Comparison of ENCODE assay signal across 26 mouse cellular contexts in genomic region chr6:129204838-129205237, GRCm38 (mm10). TPM values are rescaled to one million over a fixed set of nuclear protein-coding genes. Genes with fewer than 3 reads are reported as not detected.
A peak's percentile ranks its signal among the peaks of the same experiment; 100 is the strongest.
DNase-seq lines count a peak whose midpoint lies in the region; ATAC-seq and TF ChIP-seq lines count a peak whose summit lies in the region.
"Had no signal": no experiment of that assay in that cellular context is flagged by ENCODE, and none has a peak within 500 bp of the region (broad histone marks: within the 10 kb centered on the region; RNA-seq: fewer than 3 reads in every experiment).

No protein-coding gene starts in this region.

- H3K9ac ChIP-seq in stomach, embryonic 15.5 days = no peak overlapping the region
- H3K9ac ChIP-seq in stomach, postnatal 0 days (ENCODE audit: low read length) = no peak overlapping the region
- H3K9ac ChIP-seq in intestine, embryonic 14.5 days (ENCODE audit: low read length) = no peak overlapping the region
- no peak overlapping the region for H3K9ac ChIP-seq in intestine, embryonic 16.5 days (ENCODE audit: low read depth, low read length)
- H3K9ac ChIP-seq: embryonic facial prominence, embryonic 13.5 days; embryonic facial prominence, embryonic 15.5 days; forebrain, embryonic 12.5 days; forebrain, postnatal 0 days had no signal

- no peaks in the 10 kb centered on the region for H3K4me1 ChIP-seq in stomach, embryonic 15.5 days
- no peaks in the 10 kb centered on the region for H3K4me1 ChIP-seq in stomach, postnatal 0 days (replicated peaks; ENCODE audit: control insufficient read depth, insufficient read depth)
- no peaks in the 10 kb centered on the region for H3K4me1 ChIP-seq in intestine, embryonic 14.5 days (replicated peaks; ENCODE audit: control insufficient read depth, insufficient read depth, low read length)
- no peaks in the 10 kb centered on the region for H3K4me1 ChIP-seq in intestine, embryonic 16.5 days (ENCODE audit: control insufficient read depth, insufficient read depth, low read length)
- peaks cover 6% of the 10 kb centered on the region; the same call in 1 of the 2 replicates for H3K4me1 ChIP-seq in small intestine, adult 2 months (ENCODE audit: control insufficient read depth, insufficient read depth, insufficient read length, low read length)
- H3K4me1 ChIP-seq: embryonic facial prominence, embryonic 13.5 days; embryonic facial prominence, embryonic 15.5 days; forebrain, embryonic 10.5 days; forebrain, embryonic 12.5 days had no signal

- no peaks in the 10 kb centered on the region for H3K9me3 ChIP-seq in stomach, embryonic 15.5 days
- H3K9me3 ChIP-seq in stomach, postnatal 0 days (ENCODE audit: control insufficient read depth, low read length) = no peaks in the 10 kb centered on the region
- H3K9me3 ChIP-seq in intestine, embryonic 14.5 days (ENCODE audit: control insufficient read depth, low read length) = no peaks in the 10 kb centered on the region
- H3K9me3 ChIP-seq in intestine, embryonic 16.5 days (ENCODE audit: control insufficient read depth, low read length) = no peaks in the 10 kb centered on the region
- H3K9me3 ChIP-seq: embryonic facial prominence, embryonic 13.5 days; embryonic facial prominence, embryonic 15.5 days; forebrain, embryonic 12.5 days had no signal

- no peak overlapping the region for H3K4me3 ChIP-seq in stomach, embryonic 15.5 days (replicated peaks)
- no peak overlapping the region for H3K4me3 ChIP-seq in stomach, postnatal 0 days (ENCODE audit: low read depth, low read length)
- H3K4me3 ChIP-seq in intestine, embryonic 14.5 days (ENCODE audit: low read depth, low read length) = no peak overlapping the region
- no peak overlapping the region for H3K4me3 ChIP-seq in intestine, embryonic 16.5 days (ENCODE audit: low read length)
- no peak overlapping the region for H3K4me3 ChIP-seq in small intestine, adult 2 months (ENCODE audit: low read depth, low read length)
- H3K4me3 ChIP-seq: embryonic facial prominence, embryonic 13.5 days; embryonic facial prominence, embryonic 15.5 days; erythroblast, embryonic 14.5 days; forebrain, embryonic 10.5 days; forebrain, embryonic 12.5 days had no signal

- DNase-seq in stomach, postnatal 0 days (ENCODE audit: low spot score) = no peak
- DNase-seq in intestine, embryonic 14.5 days (ENCODE audit: low spot score) = no peak
- DNase-seq in left cerebral cortex, postnatal 14 days (ENCODE audit: low spot score in 2 of 2) = no peak
- DNase-seq in B cell, adult 2 months = no peak
- no peak for DNase-seq in lung, postnatal 36 days
- DNase-seq: adrenal gland, adult 2 months; adrenal gland, postnatal 10 days; adrenal gland, postnatal 25 days; cerebellum, adult 11 months; cerebellum, adult 18-20 months; cerebellum, adult 8-10 months; cerebellum, adult 9-11 months; cerebellum, postnatal 14 days; cerebellum, postnatal 36 days; embryo, embryonic 11 days; forebrain, postnatal 0 days had no signal

- H3K27me3 ChIP-seq in stomach, embryonic 15.5 days (replicated peaks) = no peaks in the 10 kb centered on the region
- no peaks in the 10 kb centered on the region for H3K27me3 ChIP-seq in stomach, postnatal 0 days (ENCODE audit: control insufficient read depth, insufficient read depth, low read length)
- H3K27me3 ChIP-seq in intestine, embryonic 14.5 days (replicated peaks; ENCODE audit: control insufficient read depth, insufficient read depth, low read length) = no peaks in the 10 kb centered on the region
- no peaks in the 10 kb centered on the region for H3K27me3 ChIP-seq in intestine, embryonic 16.5 days (replicated peaks; ENCODE audit: control insufficient read depth, insufficient read depth, low read length)
- no peaks in the 10 kb centered on the region for H3K27me3 ChIP-seq in small intestine, adult 2 months (ENCODE audit: control insufficient read depth, insufficient read depth, low read length)
- H3K27me3 ChIP-seq: embryonic facial prominence, embryonic 13.5 days; embryonic facial prominence, embryonic 15.5 days; forebrain, embryonic 12.5 days had no signal

- H3K27ac ChIP-seq in stomach, embryonic 15.5 days = no peak overlapping the region
- no peak overlapping the region for H3K27ac ChIP-seq in stomach, postnatal 0 days (replicated peaks)
- H3K27ac ChIP-seq in intestine, embryonic 14.5 days (ENCODE audit: low read depth) = no peak overlapping the region
- no peak overlapping the region for H3K27ac ChIP-seq in intestine, embryonic 16.5 days (ENCODE audit: low read length)
- peak overlapping the region; percentile 98; the same call in 1 of the 2 replicates for H3K27ac ChIP-seq in small intestine, adult 2 months (ENCODE audit: insufficient read depth, low read depth, low read length)
- H3K27ac ChIP-seq: embryonic facial prominence, embryonic 13.5 days; embryonic facial prominence, embryonic 15.5 days; forebrain, embryonic 10.5 days; forebrain, embryonic 12.5 days had no signal

- H3K36me3 ChIP-seq in stomach, embryonic 15.5 days = no peaks in the 10 kb centered on the region
- no peaks in the 10 kb centered on the region for H3K36me3 ChIP-seq in stomach, postnatal 0 days (ENCODE audit: control insufficient read depth, insufficient read depth, low read length)
- H3K36me3 ChIP-seq in intestine, embryonic 14.5 days (ENCODE audit: control insufficient read depth, insufficient read depth, low read length) = no peaks in the 10 kb centered on the region
- H3K36me3 ChIP-seq in intestine, embryonic 16.5 days (ENCODE audit: control insufficient read depth, insufficient read depth, low read length) = no peaks in the 10 kb centered on the region
- H3K36me3 ChIP-seq in small intestine, adult 2 months (ENCODE audit: control insufficient read depth, insufficient read depth, low read length) = no peaks in the 10 kb centered on the region
- H3K36me3 ChIP-seq: embryonic facial prominence, embryonic 13.5 days; embryonic facial prominence, embryonic 15.5 days; forebrain, embryonic 10.5 days; forebrain, embryonic 12.5 days had no signal

- intact Hi-C loops in left cerebral cortex, postnatal 14 days (cut with DNase I) = no loop called here

- WGBS in stomach, embryonic 15.5 days = 79% methylated on average over 3 of the region's 3 CpGs
- WGBS in stomach, postnatal 0 days = 73% methylated on average over 3 of the region's 3 CpGs
- 68% methylated on average over 3 of the region's 3 CpGs for WGBS in intestine, embryonic 14.5 days
- WGBS in intestine, embryonic 16.5 days = 71% methylated on average over 3 of the region's 3 CpGs
- WGBS in small intestine, adult 2 months = 23% methylated on average over 3 of the region's 3 CpGs

- TF ChIP-seq POLR2A in small intestine, adult 2 months (IDR thresholded peaks at IDR 0.05; ENCODE audit: low read depth, low read length) = no peak

- no peak overlapping the region for H3K4me2 ChIP-seq in stomach, embryonic 15.5 days
- H3K4me2 ChIP-seq in stomach, postnatal 0 days (replicated peaks; ENCODE audit: low read depth) = no peak overlapping the region
- H3K4me2 ChIP-seq in intestine, embryonic 14.5 days (ENCODE audit: low read length) = no peak overlapping the region
- no peak overlapping the region for H3K4me2 ChIP-seq in intestine, embryonic 16.5 days (ENCODE audit: low read depth, low read length)
- H3K4me2 ChIP-seq: embryonic facial prominence, embryonic 13.5 days; embryonic facial prominence, embryonic 15.5 days; forebrain, embryonic 12.5 days had no signal

- peak; percentile 31; the same call in 1 of the 2 replicates for ATAC-seq in stomach, embryonic 15.5 days (ENCODE audit: insufficient read depth, low FRiP score, low read depth)
- ATAC-seq in stomach, postnatal 0 days (ENCODE audit: low FRiP score, low TSS enrichment) = no peak
- ATAC-seq in intestine, embryonic 14.5 days (replicated peaks; ENCODE audit: low FRiP score, low TSS enrichment, low read depth) = 0 out of 2 replicates have a peak, but pooled peaks have one; percentile 32
- peak; percentile 81 for ATAC-seq in intestine, embryonic 16.5 days
- ATAC-seq: forebrain, embryonic 14.5 days; forebrain, postnatal 0 days had no signal

- TF ChIP-seq EP300 in stomach, postnatal 0 days (optimal IDR thresholded peaks at IDR 0.05) = no peak

- no peak for TF ChIP-seq CTCF in stomach, postnatal 0 days (IDR thresholded peaks at IDR 0.05; ENCODE audit: low read depth)
- TF ChIP-seq CTCF in small intestine, adult 2 months (IDR thresholded peaks at IDR 0.05; ENCODE audit: extremely low read depth, insufficient read length, insufficient replicate concordance, low read depth, low read length) = no peak

RNA-seq across cellular contexts. Expression of gene Clec2d, which starts 24.4 kb away (rescaled TPM):
- polyA plus RNA-seq in stomach, embryonic 15.5 days (2015; fragmentation: Nextera tagmentation; extraction: Ambion mirVana) = 0.85 and 1.1 TPM in 2 replicates
- polyA plus RNA-seq in stomach, postnatal 0 days (2015; fragmentation: Nextera tagmentation; extraction: Ambion mirVana) = 0.42 and 0.87 TPM in 2 replicates
- polyA plus RNA-seq in intestine, embryonic 14.5 days (2014; fragmentation: Nextera tagmentation; extraction: Ambion mirVana) = 0.43 and 0.89 TPM in 2 replicates
- 1.0 and 1.2 TPM in 2 replicates for polyA plus RNA-seq in intestine, embryonic 16.5 days (2015; fragmentation: Nextera tagmentation; extraction: Ambion mirVana)
- 15.4 and 20.9 TPM in 2 replicates for polyA plus RNA-seq in small intestine, adult 2 months (2012; rRNA removed)
- total RNA-seq in left cerebral cortex, postnatal 14 days (2021) = 1 to 10 TPM; 6.1 to 8.0 TPM
- polyA plus RNA-seq: embryonic facial prominence, embryonic 11.5 days; erythroblast, embryonic 14.5 days; forebrain, embryonic 10.5 days; forebrain, embryonic 12.5 days; forebrain, embryonic 14.5 days; forebrain, postnatal 0 days had no signal
